Mouse (Mus musculus) neutrophil, adult 5-6 weeks (primary cell): Measurements from ENCODE around the gene Insig2. TPM values are rescaled to one million over a fixed set of nuclear protein-coding genes. Genes with fewer than 3 reads are reported as not detected.
A peak's percentile ranks its signal among the peaks of the same experiment; 100 is the strongest.

Source experiments
- ATAC-seq: fragments of 151-379, 151-347 bp; 2 replicates; pipeline ENCODE4 v1.8.0; 2017; ENCODE audit warnings: mild to moderate bottlenecking, moderate TSS enrichment; ENCODE audit not compliant: insufficient number of reproducible peaks, poor library complexity, low FRiP score, severe bottlenecking; ENCODE audit errors: extremely low read depth
- total RNA-seq: library from RNA; stranded (forward); fragments of 200-1000 nt; gene quantifications from 2 replicates; pipeline ENCODE4 v1.2.3, GENCODE M21; 2017

Gene Insig2
- total RNA-seq, 1 experiment from 2014 or later = 22.2 TPM

DNA sequence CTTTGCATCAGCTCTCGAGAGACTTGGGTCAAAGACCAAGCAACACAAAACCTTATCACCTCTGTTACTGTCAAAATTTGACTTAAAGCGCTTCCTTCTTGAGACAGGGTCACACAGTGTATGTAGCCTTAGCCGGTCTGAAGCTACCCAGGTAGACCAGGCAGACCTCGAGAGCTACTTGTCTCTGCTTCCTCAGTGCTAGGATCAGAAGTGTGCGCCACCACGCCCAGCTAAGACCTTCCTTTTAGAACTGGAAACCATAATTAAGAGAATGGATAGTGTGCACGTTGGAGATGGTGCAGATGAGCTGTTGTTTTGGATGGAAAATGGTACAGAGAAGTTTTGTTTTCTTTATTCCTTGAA, 4.2 kb downstream of the Insig2 start:
- peak; percentile 27; the same call in 1 of the 2 replicates for ATAC-seq

DNA sequence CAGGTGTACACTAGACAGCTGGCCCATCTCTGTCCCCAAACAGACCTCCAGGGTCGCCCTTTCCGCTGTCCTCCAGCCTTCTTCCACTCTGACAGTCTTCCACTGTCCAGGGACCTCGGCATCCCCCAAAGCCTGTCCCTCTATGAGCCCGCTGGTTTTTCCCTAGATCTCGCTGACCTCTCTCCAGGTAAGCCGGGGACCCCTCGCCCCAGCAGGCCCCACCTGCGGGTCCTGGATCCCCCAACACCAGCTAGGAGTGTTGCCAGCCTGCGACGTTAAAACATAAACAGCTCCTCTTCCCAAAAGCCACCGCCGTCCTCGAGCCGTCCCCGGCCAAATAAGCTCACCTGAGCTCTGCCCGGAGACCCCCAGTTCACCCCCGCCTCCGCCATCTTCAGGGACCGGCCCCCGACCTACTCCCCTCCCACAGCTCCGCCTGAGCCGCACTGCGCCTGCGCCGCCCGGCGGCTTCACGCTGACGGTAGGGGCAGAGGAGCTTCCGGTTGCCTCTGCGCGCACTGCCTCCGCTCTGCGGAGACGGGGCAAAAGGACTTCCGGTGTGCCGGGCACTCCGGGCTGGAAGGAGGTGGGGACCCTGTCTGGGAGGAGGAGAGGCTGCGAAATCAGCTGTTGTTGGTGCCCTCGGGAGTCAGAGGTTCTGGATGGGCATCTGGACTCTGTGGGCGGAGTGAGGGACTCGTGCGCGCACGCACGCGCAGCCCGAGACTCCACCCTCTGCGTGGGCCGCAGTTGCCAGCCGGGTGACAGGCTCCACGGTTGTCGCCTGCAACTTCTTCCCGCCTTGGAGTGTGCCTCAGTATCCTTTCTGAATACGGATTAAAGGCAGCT, 4.8 kb downstream of the Insig2 start:
- ATAC-seq = peak; percentile 86

DNA sequence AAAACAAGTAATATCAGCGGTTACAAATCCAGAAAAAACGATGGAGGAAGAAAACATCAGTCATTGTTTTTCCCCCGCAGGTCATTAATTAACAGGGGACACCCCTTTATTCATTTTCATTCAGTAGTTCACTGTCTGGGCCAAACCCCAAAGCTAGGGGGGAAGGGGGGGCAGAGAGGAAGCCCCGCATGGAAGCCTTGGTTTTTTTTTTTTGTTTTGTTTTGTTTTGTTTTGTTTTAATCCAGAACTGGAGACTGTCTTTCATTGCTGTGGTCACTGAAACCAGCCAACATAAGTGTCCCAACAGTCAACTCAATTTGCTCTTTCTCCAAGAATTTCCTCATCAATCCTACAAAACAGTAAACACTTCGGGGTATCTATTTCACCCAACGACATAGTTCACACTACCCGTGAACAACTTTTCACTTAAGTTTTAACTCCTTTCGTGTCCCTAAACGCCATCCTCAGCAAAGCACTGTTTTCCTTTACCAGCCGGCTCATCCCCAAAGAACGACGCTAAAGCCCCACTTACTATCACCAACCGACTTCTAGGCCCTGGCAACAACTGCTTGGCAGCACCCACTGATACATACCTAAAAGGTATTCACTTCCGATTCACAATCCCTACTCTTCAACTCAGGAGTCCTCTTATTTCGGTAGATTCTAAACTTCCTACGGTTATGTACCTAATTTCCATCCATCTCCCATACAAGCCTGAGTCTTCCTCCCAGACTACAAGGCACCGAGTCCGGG, 5.6 kb downstream of the Insig2 start:
- no peak for ATAC-seq

DNA sequence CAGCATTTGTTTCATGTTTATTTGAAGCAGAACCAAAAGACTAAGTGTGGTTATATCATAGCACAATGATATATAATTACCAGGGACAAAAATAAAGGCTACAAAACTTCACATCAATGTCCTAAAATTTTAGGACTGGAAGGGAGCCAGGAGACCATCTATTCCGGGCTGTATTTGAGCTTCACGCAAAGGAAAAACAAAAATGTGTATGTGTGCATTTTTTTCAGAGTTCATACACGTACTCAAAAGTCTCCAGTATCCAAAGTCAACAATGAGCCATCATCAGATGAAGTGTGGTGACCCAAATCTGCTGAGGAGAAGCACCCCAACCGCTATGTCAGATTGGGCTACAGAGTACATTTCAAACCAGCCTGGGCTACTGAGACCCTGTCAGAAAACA, 8.9 kb downstream of the Insig2 start:
- ATAC-seq = no peak

DNA sequence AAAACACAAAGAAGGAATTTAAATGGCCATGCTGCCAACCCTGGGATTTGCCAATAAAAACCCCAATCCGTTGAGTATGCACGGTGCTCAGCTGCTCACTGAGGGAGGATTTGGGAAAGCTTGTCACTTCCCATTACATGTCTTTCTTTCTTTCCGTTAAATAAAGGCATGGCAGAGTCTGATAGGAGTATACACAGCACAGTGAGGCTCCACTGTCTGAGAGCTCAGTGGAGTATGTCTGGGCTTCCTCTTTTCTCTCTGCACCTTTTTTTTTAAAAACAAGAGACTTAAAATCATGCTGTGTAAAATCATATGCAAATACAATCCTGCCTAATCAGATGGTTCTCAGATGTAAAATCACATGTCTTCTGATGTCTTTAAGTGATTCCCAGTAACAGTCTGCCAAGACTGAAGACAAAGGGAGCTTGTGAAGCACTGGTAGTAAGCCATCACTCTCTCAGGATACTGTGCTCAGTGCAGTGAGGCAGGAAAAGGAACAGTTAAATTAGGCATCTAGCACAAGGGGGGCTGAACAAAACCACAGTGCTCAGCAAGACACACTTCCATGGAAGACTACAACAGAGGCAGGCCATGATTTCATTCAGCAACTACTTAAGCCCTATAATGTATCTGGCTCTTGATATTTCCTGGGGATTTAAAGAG, 17.5 kb downstream of the Insig2 start:
- peak; percentile 87 for ATAC-seq

DNA sequence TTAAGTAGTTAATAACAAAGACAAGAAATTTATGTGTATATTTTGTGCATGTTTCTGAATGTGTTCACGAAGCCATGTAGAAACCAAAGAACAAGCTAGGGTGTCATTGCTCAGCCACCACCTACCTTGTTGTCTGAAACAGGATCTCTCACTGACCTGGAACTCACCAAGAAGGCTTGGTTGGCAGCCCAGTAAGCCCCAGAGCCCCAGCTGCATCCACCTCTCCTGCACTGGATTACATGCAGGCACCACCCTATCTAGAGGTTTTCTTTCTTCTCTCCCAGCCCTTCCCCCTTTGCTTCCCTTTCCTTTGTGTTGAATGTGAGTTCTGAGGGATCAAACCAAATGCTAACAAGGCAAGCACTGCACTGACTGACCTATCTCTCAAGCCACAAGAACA, 19.2 kb downstream of the Insig2 start:
- no peak for ATAC-seq

DNA sequence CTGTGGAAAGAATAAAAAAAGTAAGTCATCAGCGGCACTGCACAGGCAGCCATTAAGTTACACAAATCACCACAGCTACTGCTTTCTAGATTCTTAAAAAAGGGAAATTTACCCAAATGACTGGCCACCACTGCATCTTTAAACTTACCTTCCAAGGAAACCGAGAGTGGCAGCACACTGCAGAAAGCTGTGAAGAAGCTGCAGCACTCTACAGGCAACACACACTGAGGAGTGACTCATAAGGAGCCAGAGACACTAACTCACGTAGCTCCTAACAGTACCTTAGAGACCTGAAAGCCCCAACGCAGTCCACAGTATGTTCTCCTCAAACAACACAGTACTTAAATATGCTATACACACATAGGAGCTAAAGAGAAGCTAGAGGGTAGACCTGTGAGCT, 20.1 kb downstream of the Insig2 start:
- no peak for ATAC-seq

DNA sequence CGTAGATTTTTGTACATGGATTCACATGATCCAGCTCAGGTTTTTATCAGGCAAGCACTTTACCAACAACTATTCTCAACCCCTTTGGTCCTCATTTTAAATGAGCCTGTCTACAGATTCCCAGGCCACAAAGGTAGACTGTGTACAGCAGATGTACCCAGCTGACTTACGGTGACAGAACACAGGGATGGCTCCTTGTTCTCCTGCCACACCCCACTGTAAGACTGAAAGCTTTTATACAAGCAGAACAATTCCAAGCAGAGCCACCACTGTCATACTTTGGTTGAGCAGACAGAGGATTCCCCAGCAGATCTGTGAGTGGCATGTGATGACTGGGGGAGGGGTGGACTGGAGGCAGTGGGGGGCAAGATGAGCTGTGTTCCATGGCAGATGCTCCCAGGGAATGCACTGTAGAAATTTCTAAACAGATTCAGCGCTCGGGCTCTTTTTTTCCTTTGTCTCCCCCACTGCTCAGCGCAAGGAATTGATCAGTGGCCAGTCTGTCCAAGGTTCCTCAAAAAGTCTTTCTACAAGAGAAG, 35.6 kb downstream of the Insig2 start:
- ATAC-seq = no peak

DNA sequence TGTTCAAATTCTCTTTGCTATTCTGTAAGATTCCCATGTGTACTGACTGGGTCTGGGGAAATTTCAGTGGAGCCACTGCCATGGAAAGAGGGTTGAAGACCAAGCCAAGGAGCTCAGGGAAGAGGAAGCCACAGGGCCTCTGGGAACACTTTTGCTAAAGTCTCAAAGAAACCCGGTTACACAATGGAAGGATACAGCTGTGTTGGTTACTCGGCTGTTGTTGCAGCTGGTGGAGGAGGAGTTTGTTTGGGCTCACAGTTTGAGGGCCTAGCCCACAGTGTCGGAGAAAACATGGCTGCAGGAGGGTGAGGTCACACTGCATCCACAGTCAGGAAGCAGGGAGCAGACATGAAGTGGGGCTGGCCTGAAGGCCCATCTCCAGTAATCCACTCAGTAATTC, 38.8 kb downstream of the Insig2 start:
- ATAC-seq = no peak

DNA sequence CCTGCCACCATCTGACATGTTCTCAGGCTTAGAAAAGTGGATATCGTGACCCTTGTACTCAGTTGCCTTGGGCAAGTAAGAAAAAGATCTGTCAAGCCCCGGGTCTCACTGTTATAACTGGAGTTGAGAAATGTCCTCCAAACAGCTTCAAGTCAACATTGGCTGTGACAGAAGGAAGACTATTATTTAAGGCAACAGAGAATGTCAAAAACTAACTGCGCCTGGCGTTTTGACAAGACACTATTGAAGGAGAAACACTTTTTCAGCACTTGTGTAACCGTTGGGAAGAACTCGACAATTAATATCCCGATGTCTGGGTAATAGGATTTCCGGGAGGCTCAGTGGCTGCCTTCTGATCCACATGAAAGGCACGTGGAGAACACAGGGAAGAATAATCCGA, 41.5 kb downstream of the Insig2 start:
- no peak for ATAC-seq

DNA sequence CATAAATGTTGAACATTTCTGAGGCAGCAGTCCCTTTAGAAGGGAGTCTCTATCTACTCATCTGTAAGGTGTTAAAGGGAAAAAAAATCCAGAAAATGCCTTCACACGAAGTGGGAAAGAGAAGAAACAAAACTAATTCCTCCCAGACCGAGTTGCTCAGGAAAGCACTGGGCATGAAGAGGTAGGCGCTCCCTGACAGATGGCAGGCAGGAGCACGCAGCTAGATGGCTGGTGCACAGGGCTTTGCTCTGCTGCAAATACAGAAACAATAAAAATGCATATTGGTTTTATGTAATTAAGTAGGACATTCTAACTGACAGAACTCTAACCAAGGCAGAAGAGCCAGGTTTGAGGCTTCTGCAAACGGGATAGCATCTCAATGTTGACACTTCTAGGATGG, 42.0 kb downstream of the Insig2 start:
- no peak for ATAC-seq

DNA sequence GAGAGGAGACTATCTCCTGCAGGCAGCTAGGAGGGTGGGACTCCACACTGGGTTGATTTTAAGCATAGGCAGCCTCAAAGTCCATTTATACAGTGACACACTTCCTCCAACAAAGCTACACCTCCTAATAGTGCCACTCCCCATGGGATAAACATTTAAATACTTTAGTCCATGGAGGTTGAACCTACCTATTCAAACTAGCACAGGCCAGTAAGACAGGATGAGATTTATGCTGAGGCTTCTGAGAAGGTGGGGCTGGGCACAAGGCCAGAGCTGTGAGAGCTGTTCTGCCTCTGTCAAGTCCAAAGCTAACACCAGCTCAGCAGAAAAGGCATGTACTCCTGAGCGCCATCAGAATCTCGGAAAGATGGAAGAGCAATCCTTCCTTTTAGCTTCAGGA, 48.2 kb downstream of the Insig2 start:
- ATAC-seq = no peak

DNA sequence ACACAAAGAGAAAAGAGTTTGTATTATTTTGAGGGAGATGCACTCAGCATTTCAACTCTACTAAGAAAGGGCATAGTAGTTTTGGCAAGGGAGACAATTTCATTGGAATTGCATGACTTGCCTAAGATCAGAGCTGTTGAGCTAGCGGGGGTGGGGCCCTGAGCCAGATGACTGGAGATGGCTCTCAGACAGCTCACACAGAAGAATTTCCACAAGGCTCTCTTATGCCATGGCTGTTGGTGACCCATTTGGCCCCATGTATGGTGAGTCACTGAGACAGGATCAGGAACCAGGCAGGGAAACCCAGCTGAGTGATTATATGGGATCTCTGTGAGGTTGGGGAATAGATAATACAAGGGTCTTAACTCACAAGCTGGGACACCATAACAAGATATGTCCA, 51.9 kb downstream of the Insig2 start:
- no peak for ATAC-seq

DNA sequence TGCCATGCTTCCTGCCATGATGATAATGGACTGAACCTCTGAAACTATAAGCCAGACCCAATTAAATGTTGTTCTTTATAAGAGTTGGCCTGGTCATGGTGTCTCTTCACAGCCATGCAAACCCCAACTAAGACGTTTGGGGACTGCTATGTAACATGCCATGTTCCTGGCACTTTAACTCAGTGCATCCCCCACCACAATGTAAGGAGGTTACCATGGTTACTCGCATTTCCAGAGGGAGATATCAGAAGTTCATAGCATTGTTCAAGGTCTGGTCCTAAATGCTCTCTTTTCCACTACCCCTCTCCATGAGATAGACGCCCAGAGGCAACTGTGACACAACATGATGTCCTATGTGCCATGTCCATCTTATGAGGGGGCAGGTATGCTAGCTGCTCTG, 54.0 kb downstream of the Insig2 start:
- ATAC-seq = no peak

DNA sequence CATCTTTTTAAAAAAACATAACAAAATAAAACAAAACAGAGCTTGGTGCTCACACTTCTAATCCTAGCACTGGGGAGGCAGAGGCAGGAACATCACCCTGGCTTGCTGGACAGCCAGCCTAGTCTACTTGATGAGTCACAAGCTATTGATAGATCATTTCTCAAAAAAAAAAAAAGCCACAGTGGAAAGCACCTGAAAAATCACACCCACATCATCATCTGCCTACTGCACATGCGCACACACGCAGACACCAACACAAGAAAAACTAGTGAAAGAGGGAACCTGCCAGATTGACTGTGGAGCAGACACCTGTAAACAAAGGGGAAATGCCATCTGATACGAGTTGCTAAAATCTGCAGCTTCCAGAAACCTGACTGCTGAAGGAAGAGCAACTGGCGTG, 54.9 kb downstream of the Insig2 start:
- no peak for ATAC-seq

DNA sequence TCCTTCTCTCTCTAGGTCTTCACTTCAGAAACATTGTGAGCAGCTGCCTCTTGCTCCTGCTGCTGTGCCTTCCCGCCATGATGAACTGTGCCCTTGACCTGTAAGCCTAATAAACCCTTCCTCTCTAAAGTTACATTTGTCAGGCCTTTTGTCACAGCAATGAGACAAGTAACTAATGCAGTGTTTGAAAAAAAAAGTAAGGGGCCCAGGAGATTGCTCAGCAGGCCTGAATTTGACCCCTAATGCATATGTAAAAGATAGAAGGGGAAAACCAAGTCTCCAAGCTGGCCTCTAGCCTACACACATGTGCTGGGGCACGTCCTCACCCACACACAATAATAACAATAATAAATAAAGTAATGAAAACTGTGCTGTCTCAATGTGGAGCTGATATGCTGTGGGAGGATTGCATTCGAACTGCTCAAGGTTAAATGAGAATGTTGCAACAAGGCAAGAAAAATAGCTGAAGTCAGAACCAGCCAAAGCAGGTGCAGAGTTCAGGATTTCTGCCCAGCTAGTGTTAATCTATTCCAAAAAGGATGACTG, 56.4 kb downstream of the Insig2 start:
- no peak for ATAC-seq

DNA sequence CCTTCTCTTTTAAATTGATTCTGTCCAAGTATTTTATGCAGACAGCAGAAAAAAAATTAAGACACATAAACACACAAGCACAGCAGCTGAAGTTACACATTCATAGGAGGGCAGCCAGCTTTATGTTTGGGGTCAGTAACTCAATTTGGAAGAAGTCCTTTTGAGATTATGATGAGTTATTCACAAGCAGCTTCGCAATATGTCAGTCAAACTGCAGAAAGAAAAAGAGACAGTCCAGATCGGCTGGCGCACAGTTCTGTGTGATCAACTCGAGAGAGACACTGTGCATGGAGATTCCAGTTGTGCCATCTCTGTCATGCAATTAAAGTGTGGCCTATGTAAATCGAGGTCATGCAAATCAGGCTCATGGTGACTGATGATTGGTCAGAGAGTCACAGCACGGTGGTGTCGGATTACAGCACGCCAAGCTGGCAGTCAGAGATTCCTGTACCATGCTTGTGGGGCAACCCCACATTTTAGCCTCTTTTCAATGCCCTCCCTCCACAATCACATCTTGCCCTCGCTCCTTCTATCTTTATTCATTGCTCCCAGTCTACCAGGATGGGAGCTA, 72.1 kb downstream of the Insig2 start:
- no peak for ATAC-seq
